Mouse (Mus musculus) midbrain, embryonic 11.5 days (tissue): ENCODE measurements around the gene Snn. TPM values are rescaled to one million over a fixed set of nuclear protein-coding genes. Genes with fewer than 3 reads are reported as not detected.

Experiments
- ATAC-seq: fragments of 200-750 bp; cut with Nextera tagmentation; 2 replicates; pipeline ENCODE4 v1.8.0; 2017; ENCODE audit warnings: moderate TSS enrichment, moderate library complexity; ENCODE audit not compliant: low FRiP score
- DNase-seq: peaks from one replicate; pipeline ENCODE4 v3.0.0; 2015; ENCODE audit warnings: low spot score; ENCODE audit errors: missing footprints
- H3K27ac ChIP-seq: fragments of 300-500 bp; sonication (generic); 2 replicates; pipeline ENCODE4 v1.5.1; 2014; ENCODE audit warnings: low read depth, low read length
- H3K27me3 ChIP-seq: fragments of 300-500 bp; sonication (generic); 2 replicates; pipeline ENCODE4 v1.6.1; 2014; ENCODE audit warnings: mild to moderate bottlenecking, low read length, moderate library complexity, mixed read lengths; ENCODE audit not compliant: control insufficient read depth, insufficient read depth
- H3K36me3 ChIP-seq: fragments of 300-500 bp; sonication (generic); 2 replicates; pipeline ENCODE4 v1.6.1; 2014; ENCODE audit warnings: mild to moderate bottlenecking, low read length, moderate library complexity, mixed read lengths; ENCODE audit not compliant: control insufficient read depth, insufficient read depth
- H3K4me1 ChIP-seq: fragments of 300-500 bp; sonication (generic); 2 replicates; pipeline ENCODE4 v1.6.1; 2014; ENCODE audit warnings: low read length; ENCODE audit not compliant: control insufficient read depth, insufficient read depth
- H3K4me2 ChIP-seq: fragments of 300-500 bp; sonication (generic); 2 replicates; pipeline ENCODE4 v1.6.1; 2014; ENCODE audit warnings: mild to moderate bottlenecking, moderate library complexity
- H3K4me3 ChIP-seq: fragments of 300-500 bp; sonication (generic); 2 replicates; pipeline ENCODE4 v1.5.1; 2014; ENCODE audit warnings: low read depth, low read length
- H3K9ac ChIP-seq: fragments of 300-500 bp; sonication (generic); 2 replicates; pipeline ENCODE4 v1.6.1; 2014; ENCODE audit warnings: low read length
- H3K9me3 ChIP-seq: fragments of 300-500 bp; sonication (generic); 2 replicates; pipeline ENCODE4 v1.6.1; 2016; ENCODE audit warnings: low read length; ENCODE audit not compliant: control insufficient read depth
- WGBS: fragments of 180-500 bp; shearing (Covaris S2); extraction: QIAGEN DNeasy Blood & Tissue Kit; methylation state at CpG from one replicate; pipeline ENCODE4 v1.1.7; 2014; 5-methylcytosine and 5-hydroxymethylcytosine counted together
- polyA plus RNA-seq: library from polyadenylated mRNA; unstranded; fragments of >200 nt; fragmentation: Nextera tagmentation; extraction: Ambion mirVana; gene quantifications from 2 replicates; pipeline ENCODE4 v1.2.1, GENCODE M21; 2014

The Snn gene
- polyA plus RNA-seq, 1 experiment from 2014 or later, result 110 TPM

DNA sequence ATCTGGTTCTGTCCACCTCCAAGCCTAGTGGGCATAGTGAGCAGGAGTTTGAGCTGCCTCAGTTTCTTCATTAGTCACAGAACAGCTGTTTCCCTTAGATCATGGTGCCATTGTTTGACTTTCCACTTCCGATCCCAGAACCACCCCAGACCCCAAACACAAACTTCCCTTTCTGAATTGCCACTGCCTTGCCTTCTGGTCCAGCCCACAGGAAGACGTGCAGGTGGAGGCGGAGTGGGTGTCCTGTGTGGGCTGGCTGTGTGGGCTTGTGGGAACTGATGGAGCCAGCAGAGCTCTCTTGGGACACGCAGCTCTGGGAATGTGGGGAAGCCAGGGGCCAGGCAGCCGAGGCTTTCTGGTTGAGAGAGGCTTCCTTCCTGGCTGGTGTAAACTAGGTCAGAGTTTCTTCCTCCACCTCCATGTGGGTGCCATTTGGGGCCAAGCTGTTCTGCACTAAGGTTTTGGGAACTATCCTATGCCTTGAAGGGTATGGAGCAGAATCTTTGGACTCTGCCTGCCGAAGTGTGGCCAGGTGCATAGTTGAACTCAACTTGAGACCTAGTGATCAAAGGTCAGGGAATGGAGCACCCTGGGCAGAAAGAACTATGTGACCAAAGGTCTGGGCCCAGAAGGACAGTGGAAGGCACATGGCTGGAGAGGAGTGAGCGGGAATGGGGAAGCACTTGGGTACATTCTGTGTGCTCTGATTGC is 9.1 kb downstream of the Snn start:
- no peak for DNase-seq
- H3K4me1 ChIP-seq, result peaks cover 31% of the 10 kb centered on the region
- H3K27ac ChIP-seq, result no peak overlapping the region
- H3K9me3 ChIP-seq, result no peaks in the 10 kb centered on the region
- H3K9ac ChIP-seq, result no peak overlapping the region; the same call in 1 of the 2 replicates
- H3K4me3 ChIP-seq, result no peak overlapping the region
- H3K36me3 ChIP-seq, result peaks cover 22% of the 10 kb centered on the region
- 82% methylated on average over 7 of the region's 7 CpGs for WGBS
- ATAC-seq, result no peak
- no peak overlapping the region; the same call in 1 of the 2 replicates for H3K4me2 ChIP-seq
- no peaks in the 10 kb centered on the region for H3K27me3 ChIP-seq

GRCm38 (mm10) chr16:11071176-11071575 is 10.4 kb downstream of the Snn start:
- WGBS, result 80% methylated on average over 5 of the region's 5 CpGs
- H3K36me3 ChIP-seq, result peaks cover 26% of the 10 kb centered on the region
- DNase-seq, result no peak
- no peak overlapping the region for H3K4me3 ChIP-seq
- no peaks in the 10 kb centered on the region for H3K9me3 ChIP-seq
- no peak overlapping the region for H3K27ac ChIP-seq
- H3K9ac ChIP-seq, result no peak overlapping the region
- ATAC-seq, result no peak
- H3K4me1 ChIP-seq, result peaks cover 26% of the 10 kb centered on the region
- no peak overlapping the region for H3K4me2 ChIP-seq
- no peaks in the 10 kb centered on the region for H3K27me3 ChIP-seq

GRCm38 (mm10) chr16:11071887-11072286 is 11.1 kb downstream of the Snn start:
- WGBS, result 88% methylated on average over 4 of the region's 4 CpGs
- peaks cover 26% of the 10 kb centered on the region for H3K36me3 ChIP-seq
- no peaks in the 10 kb centered on the region for H3K27me3 ChIP-seq
- DNase-seq (no peak), ATAC-seq (no peak)
- no peak overlapping the region for H3K4me3 ChIP-seq
- no peak overlapping the region for H3K9ac ChIP-seq
- H3K27ac ChIP-seq, result no peak overlapping the region
- H3K4me1 ChIP-seq, result peaks cover 26% of the 10 kb centered on the region
- H3K4me2 ChIP-seq, result no peak overlapping the region
- H3K9me3 ChIP-seq, result no peaks in the 10 kb centered on the region

DNA sequence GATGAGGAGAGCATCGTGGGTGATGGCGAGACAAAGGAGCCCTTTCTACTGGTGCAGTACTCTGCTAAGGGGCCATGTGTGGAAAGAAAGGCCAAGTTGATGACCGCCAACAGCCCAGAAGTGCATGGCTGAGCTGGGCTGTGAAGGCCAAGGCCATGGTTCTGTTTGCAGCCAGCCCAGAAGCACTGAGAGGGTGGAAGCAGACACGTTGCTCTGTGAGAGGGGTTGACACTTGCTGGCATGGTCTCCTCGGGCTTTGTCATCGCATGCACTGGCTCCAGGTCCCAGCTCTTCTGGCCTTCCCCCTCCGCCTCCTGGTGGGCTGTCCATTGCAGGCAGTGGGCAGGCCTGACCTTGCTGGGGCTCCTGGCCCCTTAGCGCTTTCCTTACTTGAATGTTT is 11.7 kb downstream of the Snn start:
- peaks cover 26% of the 10 kb centered on the region for H3K36me3 ChIP-seq
- no peaks in the 10 kb centered on the region for H3K27me3 ChIP-seq
- DNase-seq (no peak), ATAC-seq (no peak)
- H3K4me1 ChIP-seq, result peaks cover 22% of the 10 kb centered on the region
- WGBS, result 91% methylated on average over 8 of the region's 8 CpGs
- no peaks in the 10 kb centered on the region for H3K9me3 ChIP-seq
- H3K4me2 ChIP-seq, result no peak overlapping the region
- H3K27ac ChIP-seq, result no peak overlapping the region
- no peak overlapping the region for H3K4me3 ChIP-seq
- H3K9ac ChIP-seq, result no peak overlapping the region

GRCm38 (mm10) chr16:11073060-11073459 is 12.3 kb downstream of the Snn start:
- H3K4me1 ChIP-seq, result peaks cover 16% of the 10 kb centered on the region
- H3K4me2 ChIP-seq, result no peak overlapping the region
- DNase-seq, result no peak
- H3K9me3 ChIP-seq, result no peaks in the 10 kb centered on the region
- no peak overlapping the region for H3K4me3 ChIP-seq
- H3K9ac ChIP-seq, result no peak overlapping the region
- no peak for ATAC-seq
- H3K27ac ChIP-seq, result no peak overlapping the region
- 76% methylated on average over 6 of the region's 6 CpGs for WGBS
- H3K36me3 ChIP-seq, result peaks cover 26% of the 10 kb centered on the region
- no peaks in the 10 kb centered on the region for H3K27me3 ChIP-seq

DNA sequence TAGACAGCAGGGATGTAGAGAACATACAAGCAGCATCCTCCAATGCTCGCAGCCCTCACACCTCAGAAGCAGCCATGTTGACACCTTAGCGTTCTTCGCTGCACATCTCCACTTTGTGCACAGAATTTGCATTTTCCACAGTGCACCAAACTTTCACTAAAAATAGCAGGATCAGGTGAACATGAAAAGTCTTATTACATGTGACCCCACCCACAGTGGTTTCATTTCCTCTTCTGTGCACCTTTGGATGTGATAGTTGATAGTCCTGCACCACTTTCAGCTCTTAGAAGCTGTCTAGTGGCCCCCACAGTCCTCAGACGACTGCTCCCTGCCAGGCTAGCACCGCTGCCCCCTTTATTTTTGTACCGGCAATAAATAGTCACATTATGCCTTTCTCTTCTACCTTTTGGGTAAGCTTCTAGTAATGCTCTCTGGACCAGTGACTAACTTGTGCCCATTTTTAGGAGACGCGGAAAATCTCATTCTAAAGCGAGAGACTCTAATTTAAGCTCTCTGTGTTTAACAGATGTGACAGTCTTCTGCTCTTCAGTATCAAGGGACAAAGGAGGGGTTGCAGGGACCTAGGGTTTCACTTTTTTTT is 17.0 kb downstream of the Snn start:
- no peak for ATAC-seq
- no peak for DNase-seq
- Histone ChIP-seq H3K4me2 (no peak overlapping the region), H3K27me3 (no peaks in the 10 kb centered on the region), H3K27ac (no peak overlapping the region), H3K9ac (no peak overlapping the region), H3K4me3 (no peak overlapping the region), H3K36me3 (peaks cover 21% of the 10 kb centered on the region; the same call in 1 of the 2 replicates), H3K9me3 (no peaks in the 10 kb centered on the region), H3K4me1 (no peaks in the 10 kb centered on the region)
- WGBS, result 93% methylated on average over 9 of the region's 9 CpGs

GRCm38 (mm10) chr16:11078216-11078869 is 17.6 kb downstream of the Snn start:
- no peak for ATAC-seq
- Histone ChIP-seq H3K36me3 (peaks cover 25% of the 10 kb centered on the region; the same call in 1 of the 2 replicates), H3K27me3 (no peaks in the 10 kb centered on the region), H3K27ac (no peak overlapping the region), H3K4me1 (no peaks in the 10 kb centered on the region), H3K9me3 (no peaks in the 10 kb centered on the region), H3K4me3 (no peak overlapping the region), H3K9ac (no peak overlapping the region), H3K4me2 (no peak overlapping the region)
- 86% methylated on average over 3 of the region's 3 CpGs for WGBS
- no peak for DNase-seq

GRCm38 (mm10) chr16:11084181-11084580 is 23.4 kb downstream of the Snn start:
- Histone ChIP-seq H3K4me2 (no peak overlapping the region), H3K27ac (no peak overlapping the region), H3K4me3 (no peak overlapping the region), H3K36me3 (peaks cover 16% of the 10 kb centered on the region; the same call in 1 of the 2 replicates), H3K4me1 (no peaks in the 10 kb centered on the region), H3K9me3 (no peaks in the 10 kb centered on the region), H3K27me3 (no peaks in the 10 kb centered on the region), H3K9ac (no peak overlapping the region)
- ATAC-seq (no peak), DNase-seq (no peak)
- 92% methylated on average over 8 of the region's 8 CpGs for WGBS

- H3K9me3 ChIP-seq, result no peaks in the 10 kb centered on the region
- peaks cover 15% of the 10 kb centered on the region for H3K36me3 ChIP-seq
- no peak overlapping the region for H3K4me2 ChIP-seq
- H3K4me3 ChIP-seq, result no peak overlapping the region
- DNase-seq (no peak), ATAC-seq (no peak)
- H3K27me3 ChIP-seq, result no peaks in the 10 kb centered on the region
- H3K4me1 ChIP-seq, result no peaks in the 10 kb centered on the region
- 92% methylated on average over 3 of the region's 3 CpGs for WGBS
- H3K9ac ChIP-seq, result no peak overlapping the region
- H3K27ac ChIP-seq, result no peak overlapping the region
Observed at GRCm38 (mm10) chr16:11086299-11086698, 25.6 kb downstream of the Snn start.
